Mouse (Mus musculus): ENCODE measurements around the gene Mgat3.

The Mgat3 gene

DNA sequence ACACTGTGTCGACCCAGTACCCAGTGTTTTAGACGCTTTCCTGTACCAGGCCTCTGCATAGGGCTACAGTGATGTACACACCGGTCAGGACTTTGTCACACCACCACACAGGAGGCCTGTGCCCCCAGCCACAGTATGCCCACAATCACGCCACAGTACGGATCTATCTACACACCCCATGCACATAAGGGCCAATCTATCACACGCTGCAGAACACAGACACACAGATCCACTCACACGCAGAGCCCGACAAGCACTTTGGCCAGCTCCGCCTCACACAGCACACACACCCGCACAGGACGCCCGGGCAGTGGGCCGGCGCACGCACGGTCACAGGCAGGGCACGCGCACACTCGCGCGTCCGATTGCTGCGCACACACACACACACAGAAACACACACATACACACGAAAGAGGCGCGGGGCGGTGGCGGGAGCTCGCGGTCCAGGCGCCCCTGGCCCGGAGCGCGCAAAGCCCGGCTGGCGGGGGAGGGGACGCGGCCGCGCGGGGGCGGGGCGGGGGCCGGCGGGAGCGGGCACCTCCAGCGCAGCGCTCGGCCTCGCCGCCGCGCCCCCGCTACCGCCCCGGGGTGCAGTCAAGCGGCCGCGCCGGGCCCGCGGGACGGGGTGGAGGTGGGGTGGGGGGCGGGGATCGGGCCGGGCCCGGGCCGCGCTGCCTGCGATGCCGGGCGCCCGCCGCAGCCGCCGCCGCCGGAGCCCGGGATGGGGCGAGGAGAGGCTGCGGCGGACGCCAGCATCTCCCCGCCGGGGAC lies at the start of gene Mgat3:
Gene Mgat3, plus strand, starts transcription at position 721 of the 771 bp plus-strand sequence.
- peak; percentile 79 for DNase-seq

DNA sequence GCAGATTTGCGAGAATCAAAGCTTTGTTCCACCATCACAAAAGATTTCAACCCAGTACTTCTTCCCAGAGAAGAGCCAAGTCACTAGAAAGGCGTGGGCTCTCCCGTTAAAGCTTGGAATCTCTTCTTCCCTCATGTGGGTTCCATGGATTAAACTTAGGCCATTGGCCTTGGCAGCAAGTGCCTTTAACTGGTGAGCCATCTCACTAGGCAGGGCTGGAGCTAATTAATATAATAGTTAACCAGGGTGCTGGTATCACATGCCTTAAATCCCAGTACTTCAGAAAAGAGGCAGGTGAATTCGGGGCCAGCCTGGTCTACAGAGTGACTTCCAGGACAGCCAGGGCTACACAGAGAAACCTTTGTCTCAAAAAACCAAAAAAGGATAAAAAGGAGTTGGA lies 48.9 kb upstream of the Mgat3 start:
- DNase-seq = no peak

DNA sequence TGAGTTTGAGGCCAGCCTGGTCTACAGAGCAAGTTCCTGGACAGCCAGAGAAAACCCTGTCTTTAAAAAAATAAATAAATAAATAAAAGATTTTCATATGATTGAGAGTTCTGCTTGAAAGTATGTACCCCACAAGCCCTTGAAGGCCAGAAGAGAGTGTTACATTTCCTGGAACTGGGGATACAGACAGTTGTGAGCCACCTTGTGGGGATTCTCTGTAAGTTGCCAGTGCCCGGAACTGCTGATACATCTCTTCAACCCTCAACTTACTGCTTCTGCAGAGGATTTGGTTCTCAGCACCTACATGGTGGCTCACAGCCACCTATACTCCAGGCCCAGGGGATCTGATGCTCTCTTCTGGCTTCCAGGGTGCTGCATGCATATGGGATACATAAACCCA lies 46.3 kb upstream of the Mgat3 start:
- no peak for DNase-seq

DNA sequence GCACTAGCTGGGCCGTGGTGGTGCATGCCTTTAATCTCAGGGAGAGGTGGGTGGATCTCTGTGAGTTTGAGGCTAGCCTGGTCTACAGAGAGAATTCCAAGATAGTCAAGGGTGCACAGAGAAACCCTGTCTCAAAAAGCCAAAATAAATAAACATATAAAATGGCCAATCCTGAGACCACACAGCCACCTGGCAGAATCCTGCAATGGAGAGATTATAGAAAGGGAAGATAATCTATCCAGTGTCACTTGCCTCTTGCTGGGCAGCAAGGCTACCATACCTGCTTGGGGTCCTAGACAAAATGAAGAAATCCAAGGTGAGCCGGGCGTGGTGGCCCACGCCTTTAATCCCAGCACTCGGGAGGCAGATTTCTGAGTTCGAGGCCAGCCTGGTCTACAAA lies 43.5 kb upstream of the Mgat3 start:
- DNase-seq = no peak

DNA sequence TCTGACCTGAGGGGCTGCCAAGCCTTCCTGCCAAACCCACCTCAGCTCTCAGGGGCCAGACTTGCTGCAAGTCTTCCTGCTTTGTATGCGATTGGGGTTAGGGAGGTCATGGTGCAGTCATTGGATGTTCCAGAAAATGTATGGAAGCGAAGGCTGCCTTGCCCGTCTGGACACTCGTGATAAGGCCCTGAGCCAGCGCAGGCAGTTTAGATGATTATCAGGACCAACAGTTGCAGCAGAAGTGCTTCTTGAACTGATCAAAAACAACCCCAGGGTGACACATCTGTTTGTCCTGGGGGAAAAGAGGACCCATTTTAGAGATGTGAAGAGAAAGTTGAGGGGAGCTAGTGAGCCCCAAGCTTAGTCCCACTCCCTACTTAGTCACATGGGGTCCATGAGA lies 42.8 kb upstream of the Mgat3 start:
- DNase-seq = no peak

DNA sequence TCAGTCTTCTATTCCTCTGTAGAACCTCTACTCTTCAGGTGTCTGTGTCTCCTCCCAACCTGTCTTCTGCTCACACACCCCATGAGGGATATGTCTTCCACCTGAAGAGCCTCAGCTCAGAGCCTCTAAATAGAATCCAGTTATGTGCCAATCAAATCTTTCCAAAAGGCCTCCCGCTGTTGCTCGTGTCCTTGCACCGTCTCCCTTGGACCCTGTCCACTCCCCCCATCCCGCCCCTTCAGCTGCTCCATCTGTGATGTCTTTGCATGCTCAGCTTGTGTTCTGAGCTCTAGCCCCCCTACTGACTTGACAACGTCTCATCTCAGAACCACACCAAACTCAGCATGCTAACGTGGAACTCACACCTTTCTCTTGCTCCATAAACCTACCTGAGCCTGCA lies 42.1 kb upstream of the Mgat3 start:
- no peak for DNase-seq

DNA sequence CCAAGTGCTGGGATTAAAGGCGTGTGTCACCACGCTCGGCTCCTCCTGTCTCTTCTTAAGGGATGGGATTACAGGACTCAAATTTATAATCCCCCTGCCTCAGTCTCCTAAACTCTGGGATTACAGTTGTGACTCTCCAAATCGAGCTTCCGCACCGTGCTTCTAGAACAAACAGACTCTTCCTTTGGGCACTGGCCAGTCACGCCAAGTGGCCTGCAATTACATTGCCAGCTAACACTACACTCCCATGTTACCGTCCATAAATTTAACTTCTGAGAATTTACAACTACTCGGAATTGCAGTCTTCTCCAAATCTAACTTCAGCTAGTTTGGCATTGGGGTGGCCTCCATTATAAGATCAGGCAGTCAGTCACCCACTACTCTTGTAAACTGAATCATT lies 41.1 kb upstream of the Mgat3 start:
- DNase-seq = no peak

DNA sequence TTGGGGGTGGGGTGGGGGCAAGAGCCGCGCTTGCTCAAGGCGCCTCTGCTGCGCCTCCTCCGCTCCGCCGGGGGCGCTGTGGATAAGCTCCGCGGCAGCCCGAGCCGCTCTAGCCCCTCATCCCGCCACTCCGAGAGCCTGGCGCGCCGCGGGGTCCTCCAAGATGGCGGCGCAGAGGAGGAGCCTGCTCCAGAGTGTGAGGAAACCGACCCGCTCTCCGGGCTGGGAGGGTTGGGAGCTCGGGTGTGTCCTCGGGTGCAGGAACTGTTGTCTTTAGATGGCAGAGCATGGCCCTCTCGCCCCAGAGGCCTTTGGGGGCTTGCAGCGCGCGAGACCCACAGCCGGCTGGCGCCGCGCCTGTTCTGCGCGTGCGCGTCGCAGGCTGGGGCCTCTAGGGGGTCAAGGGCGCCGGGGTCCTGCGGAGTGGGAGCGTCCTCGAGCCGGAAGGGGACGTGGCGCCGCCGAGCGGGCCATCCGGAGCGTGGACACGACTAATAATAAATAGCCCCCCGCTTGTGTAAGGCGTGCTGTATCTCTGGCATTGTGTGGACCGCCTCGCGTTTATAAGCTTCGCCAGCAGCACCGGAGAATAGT lies 40.4 kb upstream of the Mgat3 start, which contains the start of gene Tab1:
Gene Tab1, plus strand, starts transcription at position 135 of the 594 bp plus-strand sequence.
- peak; percentile 97 for DNase-seq

DNA sequence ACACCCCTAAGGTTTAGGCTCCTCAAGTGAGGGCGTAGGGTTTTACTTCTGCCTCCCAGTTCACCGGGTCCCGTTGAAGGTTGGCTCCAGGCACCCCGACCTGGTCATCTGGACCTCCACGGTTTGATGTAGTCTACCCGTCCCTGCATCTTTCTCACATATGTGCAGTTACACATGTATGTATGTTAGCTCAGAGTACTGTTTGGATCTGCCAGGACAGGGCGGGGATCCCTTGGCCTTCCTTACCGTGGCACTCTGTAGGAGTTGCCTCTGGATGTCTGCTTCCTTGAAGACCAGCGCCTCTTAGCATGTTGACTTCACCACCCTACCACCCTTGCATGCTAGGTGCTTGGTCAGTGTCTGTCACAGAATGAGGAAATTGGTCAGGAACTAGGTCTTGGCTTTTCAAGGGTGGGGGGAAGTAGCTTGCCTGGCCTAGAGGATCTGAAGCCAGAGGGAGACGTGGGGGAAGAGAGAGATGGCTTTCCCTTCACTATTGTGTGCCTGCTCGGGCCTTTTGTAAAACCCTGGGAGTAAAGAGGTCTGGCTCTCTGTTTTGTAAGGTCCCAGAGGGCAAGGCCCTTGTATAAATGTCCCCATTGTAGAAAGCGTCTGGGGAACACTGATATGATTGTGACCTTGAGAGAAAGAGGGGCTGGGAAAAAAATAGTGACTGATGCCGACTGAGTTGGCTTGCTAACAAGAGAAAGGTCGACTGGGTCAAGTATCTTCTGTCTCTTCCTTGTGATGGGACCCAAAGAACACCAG lies 39.7 kb upstream of the Mgat3 start:
- no peak for DNase-seq

DNA sequence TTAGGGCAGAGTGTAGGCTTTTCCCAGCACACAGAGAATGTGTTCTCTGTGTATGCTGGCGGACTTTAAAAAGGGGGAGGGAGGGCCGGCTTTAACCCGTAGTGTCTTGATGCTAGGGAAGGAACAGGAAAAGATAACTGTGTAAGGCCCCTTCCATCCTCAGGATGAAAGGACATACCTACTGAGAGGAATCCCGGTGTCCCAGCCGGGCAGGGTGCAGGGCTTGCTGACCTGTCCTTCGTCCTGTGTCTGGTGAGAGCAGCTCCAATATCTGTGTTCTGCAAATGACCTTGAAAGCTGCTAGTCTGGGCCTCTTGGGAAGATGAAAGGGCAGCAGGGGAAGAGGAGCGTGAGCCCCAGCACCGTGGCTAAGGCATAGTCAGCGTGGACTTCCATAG lies 39.1 kb upstream of the Mgat3 start:
- DNase-seq = no peak

DNA sequence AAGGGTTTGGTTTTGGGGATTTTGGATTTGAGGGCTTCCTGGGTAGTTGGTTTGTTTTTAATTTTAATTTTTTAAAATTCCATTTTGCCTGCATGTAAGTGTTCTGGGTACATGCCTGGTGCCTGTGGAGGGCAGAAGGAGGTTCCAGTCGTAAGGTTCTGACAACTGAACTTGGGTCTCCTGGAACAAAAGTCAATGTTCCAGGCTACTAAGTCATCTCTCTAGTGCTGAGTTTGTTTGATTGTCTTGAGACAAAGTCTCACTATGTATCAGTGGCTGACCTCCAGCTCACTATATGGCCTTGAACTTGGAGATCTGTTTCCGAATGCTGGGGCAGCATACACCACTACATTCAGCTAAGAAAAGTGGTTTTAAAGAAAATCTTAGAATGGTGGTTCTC lies 38.0 kb upstream of the Mgat3 start:
- DNase-seq = no peak

DNA sequence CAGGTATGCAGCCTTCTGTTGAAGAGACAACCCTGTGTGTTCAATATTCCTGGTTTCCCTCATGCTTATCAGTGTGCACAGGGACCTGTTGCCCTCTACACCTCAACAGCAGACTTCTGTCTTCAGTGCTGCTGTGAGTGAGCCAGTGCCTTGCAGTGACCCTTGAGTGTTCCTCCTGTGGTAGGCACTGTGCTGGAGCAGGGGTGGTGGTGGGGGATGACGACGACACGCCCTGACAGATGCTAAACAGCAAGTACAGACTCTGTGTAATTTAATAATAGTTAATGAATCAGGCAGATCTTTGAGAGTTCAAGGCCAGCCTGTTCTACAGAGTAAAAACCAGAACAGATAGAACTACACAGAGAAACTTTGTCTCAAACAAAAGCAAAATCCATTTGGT lies 36.9 kb upstream of the Mgat3 start:
- no peak for DNase-seq

DNA sequence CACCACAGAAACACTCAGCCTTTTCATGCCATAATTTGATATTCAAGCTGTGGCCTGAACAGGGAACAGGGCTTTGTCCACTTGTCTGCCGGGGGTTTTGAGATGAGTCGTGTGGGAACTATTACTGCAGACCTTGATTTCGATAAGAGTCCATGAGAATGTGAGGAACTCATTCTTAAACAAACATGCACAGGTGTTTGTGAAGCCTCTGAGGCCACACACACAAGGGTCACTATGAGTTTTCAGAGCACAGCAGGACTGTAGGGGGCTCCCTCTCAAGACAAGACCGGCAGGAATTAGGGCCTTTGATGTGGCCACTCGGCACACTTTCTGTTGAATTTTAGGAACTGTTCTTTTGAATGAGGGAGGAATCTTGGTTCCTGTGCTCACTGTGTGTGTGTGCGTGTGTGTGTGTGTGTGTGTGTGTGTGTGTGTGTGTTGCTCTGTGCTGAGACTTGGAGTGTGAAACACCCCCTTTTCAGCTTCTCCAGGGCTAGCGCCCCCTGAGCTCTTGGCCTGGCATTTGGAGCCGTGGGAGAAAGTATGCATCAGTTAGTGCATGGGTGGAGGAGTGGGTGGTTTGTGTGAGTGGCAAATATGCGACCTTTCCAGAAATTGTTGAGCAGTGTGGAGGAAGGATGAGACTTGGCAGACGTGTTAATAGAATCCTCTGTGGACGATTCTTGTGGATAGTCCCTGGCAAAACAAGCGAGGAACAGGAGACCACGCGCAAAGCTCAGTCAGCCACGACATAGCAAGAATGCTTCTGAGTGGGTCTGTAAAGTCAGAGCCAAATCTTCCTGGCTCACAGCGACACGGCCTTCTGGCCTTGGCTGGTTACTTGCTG lies 35.4 kb upstream of the Mgat3 start:
- no peak for DNase-seq

DNA sequence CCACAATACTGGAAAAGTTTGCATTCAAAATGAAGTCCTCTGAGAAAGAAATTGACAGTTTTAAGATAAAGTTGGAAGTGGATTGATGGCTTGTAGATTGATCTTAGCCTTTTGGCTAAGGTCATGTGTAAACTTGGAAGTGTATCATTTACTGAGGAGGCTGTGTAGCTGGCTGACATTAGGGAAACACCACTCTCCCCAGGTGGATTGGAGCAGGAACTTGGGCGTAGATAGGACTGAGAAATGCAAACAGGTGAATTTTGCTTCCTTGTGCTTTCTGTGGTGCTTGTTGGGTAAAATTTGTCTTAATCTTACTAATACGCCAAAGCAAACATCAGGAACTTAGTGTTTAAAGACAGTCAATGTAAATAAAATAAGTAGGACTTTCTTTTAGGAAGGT lies 33.2 kb upstream of the Mgat3 start:
- DNase-seq = no peak

DNA sequence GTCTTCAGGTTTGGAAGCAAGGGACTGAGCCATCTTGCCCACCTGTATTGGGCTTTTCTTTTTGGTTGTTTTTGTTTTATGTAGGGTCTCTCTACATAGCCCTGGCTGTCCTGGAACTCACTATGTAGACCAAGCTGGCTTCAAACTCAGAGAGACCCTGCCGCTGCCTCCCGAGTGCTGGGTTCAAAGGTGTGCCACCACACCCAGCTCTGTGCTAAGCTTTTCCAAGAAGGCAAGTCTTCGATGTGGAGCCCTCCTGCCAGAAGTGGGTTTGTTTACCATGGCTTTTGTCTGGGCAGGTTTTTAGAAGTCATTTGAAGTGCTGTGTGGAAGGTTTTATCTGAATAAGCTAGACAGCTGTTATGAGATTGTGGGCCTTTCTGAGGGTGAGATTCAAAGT lies 32.6 kb upstream of the Mgat3 start:
- DNase-seq = no peak

DNA sequence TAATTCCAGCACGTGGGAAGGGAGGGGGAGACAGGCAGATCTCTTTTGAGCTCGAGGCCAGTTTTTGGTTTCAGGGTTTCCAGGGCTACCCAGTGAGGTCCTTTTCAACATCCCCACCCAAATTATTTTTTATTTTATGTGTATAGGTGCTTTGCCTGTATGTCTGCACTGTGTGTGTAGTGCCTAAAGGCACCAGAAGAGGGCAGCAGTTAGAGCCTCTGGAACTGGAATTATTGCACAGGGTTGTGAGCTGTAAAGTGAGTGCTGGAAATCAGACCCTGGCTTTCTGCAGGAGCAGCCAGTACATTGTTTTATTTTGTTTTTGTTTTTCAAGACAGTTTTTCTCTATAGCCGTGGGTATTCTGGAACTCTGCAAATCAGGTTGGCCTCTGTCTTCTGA lies 31.4 kb upstream of the Mgat3 start:
- DNase-seq = peak; percentile 24

DNA sequence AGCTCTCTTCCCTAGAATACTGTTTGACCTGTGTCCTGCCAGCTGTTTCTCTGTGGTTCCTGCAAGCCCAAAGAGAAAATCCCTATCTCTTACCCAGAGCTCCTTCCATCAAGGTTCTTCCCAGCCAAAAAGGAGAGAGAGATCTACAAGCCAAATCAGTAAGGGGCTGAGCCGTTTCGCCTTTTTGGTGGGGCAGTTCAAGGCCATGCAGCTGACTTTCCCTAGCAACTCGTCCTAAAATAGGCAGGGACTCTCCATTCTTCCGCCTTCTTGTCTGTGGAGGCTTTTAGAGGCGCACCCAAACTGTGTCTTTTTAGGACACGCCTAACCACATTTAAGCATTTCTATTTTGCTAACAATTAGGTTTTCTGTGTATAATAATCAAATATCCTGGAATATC lies 29.8 kb upstream of the Mgat3 start:
- DNase-seq = no peak

DNA sequence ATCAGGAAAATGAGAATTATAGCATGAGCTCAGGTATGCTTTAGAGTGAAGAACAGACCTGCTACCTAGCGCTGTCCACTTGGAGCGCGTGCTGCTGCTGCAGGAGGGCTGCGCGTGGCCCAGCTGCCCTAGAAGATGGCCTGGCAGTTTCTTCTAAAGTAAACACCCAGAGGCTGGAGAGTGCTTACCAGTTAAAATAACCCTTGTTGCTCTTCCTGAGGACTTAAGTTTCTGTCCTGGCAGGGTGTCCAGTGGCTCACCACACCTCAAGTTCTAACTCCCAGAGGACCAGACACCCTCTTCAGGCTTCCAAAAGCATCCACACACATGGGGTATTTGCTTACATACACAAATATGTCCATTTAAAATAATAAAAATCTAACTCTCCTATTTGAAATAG lies 28.1 kb upstream of the Mgat3 start:
- no peak for DNase-seq

DNA sequence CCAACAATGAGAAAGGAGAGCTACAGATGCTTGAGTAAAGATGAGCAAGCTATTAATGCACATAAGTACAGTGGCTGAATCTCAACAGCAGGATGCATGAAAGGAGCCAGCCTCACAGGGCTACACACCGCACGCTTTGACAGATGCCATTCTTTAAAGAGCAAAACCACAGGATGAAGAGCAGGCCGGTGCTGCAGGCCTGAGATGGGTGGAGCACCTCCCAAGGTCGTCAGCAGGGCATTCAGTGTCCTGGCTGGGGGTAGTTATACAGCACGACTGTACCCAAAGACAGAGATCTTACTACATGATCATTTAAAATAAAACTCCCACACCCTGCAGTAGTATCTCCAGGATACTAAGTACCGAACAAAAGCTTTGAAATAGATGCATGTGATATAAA lies 27.4 kb upstream of the Mgat3 start:
- no peak for DNase-seq

DNA sequence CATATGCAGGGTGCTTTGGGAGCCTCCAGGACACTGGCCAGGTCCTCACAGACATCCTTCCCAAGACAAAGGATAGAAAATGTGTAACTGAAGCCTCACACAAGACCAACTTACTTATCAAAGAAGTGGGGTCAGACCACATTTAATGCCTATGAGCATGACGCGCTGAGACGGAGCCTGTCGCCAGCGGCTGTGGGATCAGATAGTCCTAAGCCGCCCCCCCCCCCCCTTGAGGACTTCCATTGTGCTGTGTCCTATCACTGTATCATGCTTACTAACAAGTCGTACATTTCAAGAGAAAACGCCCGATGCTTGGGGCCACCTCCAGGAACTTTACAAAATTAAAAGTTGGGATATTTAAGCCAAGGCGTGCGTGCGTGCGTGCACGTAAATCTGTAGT lies 26.4 kb upstream of the Mgat3 start:
- DNase-seq = no peak

DNA sequence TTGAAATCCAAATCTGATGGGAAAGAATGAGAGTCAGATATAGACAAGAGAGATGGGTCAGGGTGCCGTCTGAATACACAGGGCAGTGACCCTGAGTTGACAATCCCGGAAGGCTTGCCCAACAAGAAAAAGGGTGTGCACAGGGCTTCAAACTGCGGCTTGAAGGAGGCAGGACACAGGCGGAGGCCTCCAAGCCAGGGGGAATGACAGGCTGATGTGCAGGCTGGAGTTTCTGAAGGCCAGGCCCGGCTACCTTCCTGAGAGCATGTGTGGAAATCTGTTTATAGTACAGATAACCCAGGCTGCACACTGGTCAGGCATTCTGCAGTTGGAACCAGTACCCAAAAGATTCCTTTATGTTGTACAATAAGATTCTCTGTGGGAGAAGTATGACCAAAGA lies 26.0 kb upstream of the Mgat3 start:
- no peak for DNase-seq

DNA sequence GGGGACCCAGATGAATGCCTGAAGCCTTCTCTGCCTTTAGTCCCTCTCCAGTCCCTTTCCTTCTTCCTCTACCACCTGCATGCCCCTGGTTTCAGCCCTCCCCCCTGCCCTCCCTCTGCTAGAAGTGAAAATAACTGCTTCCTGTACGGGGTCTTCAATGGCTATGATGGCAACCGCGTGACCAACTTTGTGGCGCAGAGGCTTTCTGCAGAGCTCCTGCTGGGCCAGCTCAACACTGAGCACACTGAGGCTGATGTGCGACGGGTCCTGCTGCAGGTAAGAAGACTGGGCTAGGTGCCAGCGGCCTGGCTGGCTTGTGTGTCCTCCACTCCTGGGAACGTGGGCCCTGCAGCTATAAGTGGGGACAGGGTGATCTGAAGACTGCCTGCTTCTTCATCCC lies 25.0 kb upstream of the Mgat3 start:
- no peak for DNase-seq

DNA sequence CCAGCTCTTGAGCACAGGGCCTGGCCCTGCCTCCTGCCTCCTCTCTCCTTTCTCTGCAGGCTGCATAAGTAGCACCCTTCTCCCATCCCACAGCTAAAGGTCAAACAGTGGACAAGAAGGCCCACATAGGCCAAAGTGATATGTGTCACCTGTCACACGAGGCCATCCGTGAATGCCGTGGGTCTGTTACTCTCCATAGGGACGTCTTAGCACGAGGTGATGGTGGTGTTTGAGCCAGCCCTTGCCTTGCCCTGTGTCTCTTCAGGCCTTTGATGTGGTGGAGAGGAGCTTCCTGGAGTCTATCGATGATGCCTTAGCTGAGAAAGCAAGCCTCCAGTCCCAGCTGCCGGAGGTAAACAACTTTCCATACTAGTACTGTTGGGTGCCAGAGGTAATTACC lies 24.0 kb upstream of the Mgat3 start:
- DNase-seq = no peak
